Mouse (Mus musculus): ENCODE measurements around the gene Catsperg1.

The Catsperg1 gene

GRCm38 (mm10) chr7:29170755-29171561 lies 42.9 kb downstream of the Catsperg1 start:
- peak; percentile 21 to 41 for DNase-seq (ENCODE audit: low spot score in 2 of 2)

- DNase-seq (ENCODE audit: low spot score in 2 of 2), result peak; percentile 26 to 37
These were observed 43.6 kb downstream of the Catsperg1 start, which contains the start of the genes Ggn and Spred3 for GRCm38 (mm10) chr7:29170066-29170754. Gene Ggn (plus strand): TSS chr7:29170210. Gene Spred3 (minus strand): TSS chr7:29170411.

- DNase-seq (ENCODE audit: low spot score in 2 of 2), result no peak
These were observed 44.4 kb downstream of the Catsperg1 start for GRCm38 (mm10) chr7:29169231-29170065.

GRCm38 (mm10) chr7:29168791-29169230 lies 45.0 kb downstream of the Catsperg1 start:
- DNase-seq (ENCODE audit: low spot score in 2 of 2), result no peak

- DNase-seq (ENCODE audit: low spot score in 2 of 2), result no peak
These were observed 45.6 kb downstream of the Catsperg1 start for GRCm38 (mm10) chr7:29168121-29168695.

- no peak for DNase-seq (ENCODE audit: low spot score in 2 of 2)
These were observed 46.2 kb downstream of the Catsperg1 start for GRCm38 (mm10) chr7:29167656-29168055.

GRCm38 (mm10) chr7:29162750-29163525 lies 50.9 kb downstream of the Catsperg1 start:
- peak; percentile 37 to 56 for DNase-seq (ENCODE audit: low spot score in 2 of 2)

GRCm38 (mm10) chr7:29162294-29162693 lies 51.5 kb downstream of the Catsperg1 start:
- no peak for DNase-seq (ENCODE audit: low spot score in 2 of 2)

- no peak for DNase-seq (ENCODE audit: low spot score in 2 of 2)
These were observed 55.6 kb downstream of the Catsperg1 start for GRCm38 (mm10) chr7:29158264-29158663.

- peak; percentile 56 to 66 for DNase-seq (ENCODE audit: low spot score in 2 of 2)
These were observed 57.7 kb downstream of the Catsperg1 start, which contains the start of gene Fam98c for GRCm38 (mm10) chr7:29155838-29156782. Gene Fam98c (minus strand): TSS chr7:29156234.

GRCm38 (mm10) chr7:29155196-29155837 lies 58.5 kb downstream of the Catsperg1 start:
- DNase-seq (ENCODE audit: low spot score in 2 of 2), result peak; percentile 75 to 83

- DNase-seq (ENCODE audit: low spot score in 2 of 2), result peak in 1 of 2 experiments; percentile 34
These were observed 59.7 kb downstream of the Catsperg1 start for GRCm38 (mm10) chr7:29154018-29154720.

- no peak for DNase-seq (ENCODE audit: low spot score in 2 of 2)
These were observed 62.3 kb downstream of the Catsperg1 start for GRCm38 (mm10) chr7:29151486-29151885.

GRCm38 (mm10) chr7:29148771-29149170 lies 65.1 kb downstream of the Catsperg1 start:
- no peak for DNase-seq (ENCODE audit: low spot score in 2 of 2)

- DNase-seq (ENCODE audit: low spot score in 2 of 2), result no peak
These were observed 67.0 kb downstream of the Catsperg1 start for GRCm38 (mm10) chr7:29146625-29147367.

- no peak for DNase-seq (ENCODE audit: low spot score in 2 of 2)
These were observed 69.8 kb downstream of the Catsperg1 start for GRCm38 (mm10) chr7:29144006-29144405.

GRCm38 (mm10) chr7:29141416-29141815 lies 72.4 kb downstream of the Catsperg1 start:
- peak in 1 of 2 experiments; percentile 28 for DNase-seq (ENCODE audit: low spot score in 2 of 2)

Data from natural killer cell, adult 2 months (primary cell).